Mouse (Mus musculus) thymus, adult 2 months (tissue): ENCODE measurements around the gene Hook2. TPM values are rescaled to one million over a fixed set of nuclear protein-coding genes. Genes with fewer than 3 reads are reported as not detected.
A peak's percentile ranks its signal among the peaks of the same experiment; 100 is the strongest.

Experiments
- DNase-seq: peaks from one replicate; pipeline ENCODE4 v3.0.0; 2021
- H3K27ac ChIP-seq: fragments of 200-500 bp; 2 replicates; pipeline ENCODE4 v1.5.1; 2012; ENCODE audit warnings: low read length, control low read depth; ENCODE audit not compliant: control insufficient read depth, insufficient read depth
- H3K27me3 ChIP-seq: fragments of 200-500 bp; 2 replicates; pipeline ENCODE4 v1.6.1; 2012; ENCODE audit warnings: mild to moderate bottlenecking, low read length, moderate library complexity, mixed read lengths; ENCODE audit not compliant: control insufficient read depth, insufficient read depth
- H3K36me3 ChIP-seq: fragments of 200-500 bp; 2 replicates; pipeline ENCODE4 v1.6.1; 2012; ENCODE audit warnings: mild to moderate bottlenecking, low read length, moderate library complexity; ENCODE audit not compliant: control insufficient read depth, insufficient read depth
- H3K4me1 ChIP-seq: fragments of 200-500 bp; replicated peaks from 2 replicates; pipeline ENCODE4 v1.6.1; 2012; ENCODE audit warnings: low read length; ENCODE audit not compliant: control insufficient read depth, insufficient read depth
- H3K4me3 ChIP-seq: fragments of 200-500 bp; 2 replicates; pipeline ENCODE4 v1.5.1; 2012; ENCODE audit warnings: mild to moderate bottlenecking, low read length, control low read depth, moderate library complexity; ENCODE audit not compliant: control insufficient read depth, insufficient read depth
- CTCF ChIP-seq: fragments of 200-500 bp; IDR thresholded peaks from 2 replicates; pipeline ENCODE4 v1.5.1; 2012; ENCODE audit warnings: mild to moderate bottlenecking, control low read depth, low read length, moderate library complexity, borderline replicate concordance; ENCODE audit not compliant: control insufficient read depth, poor library complexity, insufficient read depth; ENCODE audit errors: extremely low read depth
- POLR2A ChIP-seq: fragments of 200-500 bp; IDR thresholded peaks from 2 replicates; pipeline ENCODE4 v1.6.1; 2012; ENCODE audit warnings: mild to moderate bottlenecking, low read length, control low read depth, moderate library complexity; ENCODE audit not compliant: control insufficient read depth, poor library complexity, insufficient read depth; ENCODE audit errors: extremely low read depth
- WGBS: fragments of 180-500 bp; shearing (Covaris S2); methylation state at CpG from one replicate; pipeline ENCODE4 v1.1.7; 2018; 5-methylcytosine and 5-hydroxymethylcytosine counted together
- polyA plus RNA-seq: library from polyadenylated mRNA; depleted of rRNA; stranded (reverse); fragments of >200 nt; gene quantifications from 2 replicates; pipeline ENCODE4 v1.2.3, GENCODE M21; 2012; rRNA removed

The Hook2 gene
- polyA plus RNA-seq, result 7.2 and 7.4 TPM in 2 replicates

DNA sequence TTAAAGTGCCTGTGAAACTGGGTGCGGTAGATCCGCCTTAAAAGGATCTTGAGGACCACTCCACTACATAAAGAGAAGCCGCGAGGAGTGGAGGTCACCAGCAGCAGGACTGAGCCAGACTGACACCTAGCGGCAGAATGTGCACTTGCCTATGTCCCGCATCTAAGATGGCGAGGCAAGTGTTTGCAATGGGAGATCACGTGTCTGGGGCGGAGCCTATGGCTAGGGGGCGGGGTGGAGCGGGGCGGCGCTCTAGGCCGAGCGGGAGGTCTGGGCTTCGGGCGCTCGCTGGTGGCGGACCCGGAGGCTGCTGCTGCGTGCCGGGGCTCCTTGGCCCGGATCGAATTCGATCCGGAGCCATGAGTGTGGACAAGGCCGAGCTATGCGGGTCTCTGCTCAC lies at the start of gene Hook2:
TSS of gene Hook2 (plus strand) at position 255 of the 400 bp plus-strand sequence.
- WGBS, result under 1% methylated on average over 28 of the region's 28 CpGs
- Histone ChIP-seq H3K4me1 (peaks cover 14% of the 10 kb centered on the region), H3K27me3 (no peaks in the 10 kb centered on the region), H3K27ac (0 out of 2 replicates have a peak within 1 kb of the TSS, but pooled peaks have one; percentile 6), H3K4me3 (peak within 1 kb of the TSS; percentile 52), H3K36me3 (no peaks in the 10 kb centered on the region)
- TF ChIP-seq CTCF (peak; percentile 81), POLR2A (no peak; the same call in 1 of the 2 replicates)
- DNase-seq, result peak; percentile 96

DNA sequence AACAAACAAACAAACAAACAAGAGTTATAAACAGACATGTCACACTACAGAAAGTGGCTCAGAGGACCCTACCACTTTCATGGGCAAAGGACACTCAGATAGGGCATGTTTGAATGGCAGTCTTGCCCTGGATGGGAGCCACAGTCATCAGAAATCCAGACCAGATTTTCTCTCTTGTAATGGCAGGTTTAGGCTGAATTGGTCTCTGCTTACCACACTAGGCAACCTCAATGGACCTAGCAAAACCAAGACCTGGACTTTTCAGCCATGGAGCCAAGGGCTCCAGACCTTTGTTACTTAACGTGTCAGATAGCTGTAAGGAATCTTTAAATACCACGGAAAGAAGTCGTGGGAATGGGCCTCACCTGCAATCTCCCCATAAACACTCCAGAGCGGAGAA lies 46.7 kb upstream of the Hook2 start:
- H3K27me3 ChIP-seq, result peaks cover 30% of the 10 kb centered on the region
- WGBS, result 31% methylated on average over 4 of the region's 4 CpGs
- no peaks in the 10 kb centered on the region for H3K36me3 ChIP-seq
- no peak for TF ChIP-seq CTCF
- TF ChIP-seq POLR2A, result no peak
- no peak overlapping the region for H3K4me3 ChIP-seq
- no peak overlapping the region for H3K27ac ChIP-seq
- no peak for DNase-seq
- H3K4me1 ChIP-seq, result peaks cover 7% of the 10 kb centered on the region

DNA sequence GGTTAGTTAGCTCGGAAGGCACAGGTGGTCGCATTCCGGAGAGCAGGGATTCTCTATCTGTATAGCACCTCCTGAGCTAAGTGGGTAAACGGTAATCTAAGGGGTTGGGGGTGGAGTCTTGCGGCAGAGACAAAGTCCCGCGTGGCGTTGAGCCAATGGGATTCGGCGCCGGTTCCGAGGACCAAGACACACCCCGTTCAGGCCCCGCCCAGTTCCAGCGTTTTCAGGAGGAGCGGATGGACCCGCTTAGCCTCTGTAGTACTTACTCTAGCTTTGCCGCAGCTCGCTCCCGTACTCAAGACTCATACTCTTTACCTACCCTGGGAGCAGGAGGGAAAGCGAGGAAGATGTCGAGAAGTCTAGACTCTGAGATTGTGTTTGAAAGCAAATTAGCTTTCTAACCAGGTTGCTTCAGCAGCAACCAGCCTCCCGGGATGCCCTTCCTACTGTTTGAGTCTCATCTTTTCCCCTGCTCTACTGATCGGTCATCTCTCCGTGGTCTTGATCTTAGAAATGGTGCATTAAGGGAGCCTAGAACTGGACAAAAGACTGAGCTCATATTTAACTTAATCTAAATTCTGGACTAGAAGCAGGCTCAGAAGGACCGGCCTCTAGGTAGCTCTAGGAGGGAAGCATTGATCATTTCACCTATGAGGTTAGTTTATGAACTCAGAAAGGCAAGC lies 45.8 kb upstream of the Hook2 start:
- peaks cover 30% of the 10 kb centered on the region for H3K27me3 ChIP-seq
- no peak overlapping the region for H3K27ac ChIP-seq
- TF ChIP-seq POLR2A (no peak), CTCF (no peak)
- H3K4me3 ChIP-seq, result no peak overlapping the region
- 5% methylated on average over 26 of the region's 26 CpGs for WGBS
- DNase-seq, result peak; percentile 49
- H3K36me3 ChIP-seq, result no peaks in the 10 kb centered on the region
- H3K4me1 ChIP-seq, result peaks cover 7% of the 10 kb centered on the region

DNA sequence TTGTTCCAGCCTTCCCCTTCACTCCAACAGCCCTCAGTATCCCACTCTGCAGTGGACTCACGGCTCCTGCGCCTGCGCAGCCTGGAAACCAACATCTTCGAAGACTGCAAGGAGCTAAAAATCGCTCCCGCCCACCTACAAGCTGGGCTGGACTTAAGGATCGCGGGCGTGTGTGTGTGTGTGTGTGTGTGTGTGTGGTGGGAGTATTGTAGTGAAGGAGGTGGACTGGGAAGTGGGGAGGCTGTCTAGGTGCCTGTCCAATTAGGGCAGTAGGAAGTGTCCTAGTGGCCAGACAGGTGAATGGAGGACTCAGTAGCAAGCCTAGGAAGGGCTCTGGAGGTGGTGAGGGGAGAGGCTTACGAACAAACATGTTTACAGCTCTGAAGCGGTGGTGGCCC lies 45.2 kb upstream of the Hook2 start:
- Histone ChIP-seq H3K36me3 (no peaks in the 10 kb centered on the region), H3K27ac (no peak overlapping the region), H3K4me3 (no peak overlapping the region), H3K27me3 (peaks cover 30% of the 10 kb centered on the region), H3K4me1 (peaks cover 7% of the 10 kb centered on the region)
- DNase-seq, result no peak
- TF ChIP-seq POLR2A (no peak), CTCF (no peak)
- 21% methylated on average over 11 of the region's 11 CpGs for WGBS

DNA sequence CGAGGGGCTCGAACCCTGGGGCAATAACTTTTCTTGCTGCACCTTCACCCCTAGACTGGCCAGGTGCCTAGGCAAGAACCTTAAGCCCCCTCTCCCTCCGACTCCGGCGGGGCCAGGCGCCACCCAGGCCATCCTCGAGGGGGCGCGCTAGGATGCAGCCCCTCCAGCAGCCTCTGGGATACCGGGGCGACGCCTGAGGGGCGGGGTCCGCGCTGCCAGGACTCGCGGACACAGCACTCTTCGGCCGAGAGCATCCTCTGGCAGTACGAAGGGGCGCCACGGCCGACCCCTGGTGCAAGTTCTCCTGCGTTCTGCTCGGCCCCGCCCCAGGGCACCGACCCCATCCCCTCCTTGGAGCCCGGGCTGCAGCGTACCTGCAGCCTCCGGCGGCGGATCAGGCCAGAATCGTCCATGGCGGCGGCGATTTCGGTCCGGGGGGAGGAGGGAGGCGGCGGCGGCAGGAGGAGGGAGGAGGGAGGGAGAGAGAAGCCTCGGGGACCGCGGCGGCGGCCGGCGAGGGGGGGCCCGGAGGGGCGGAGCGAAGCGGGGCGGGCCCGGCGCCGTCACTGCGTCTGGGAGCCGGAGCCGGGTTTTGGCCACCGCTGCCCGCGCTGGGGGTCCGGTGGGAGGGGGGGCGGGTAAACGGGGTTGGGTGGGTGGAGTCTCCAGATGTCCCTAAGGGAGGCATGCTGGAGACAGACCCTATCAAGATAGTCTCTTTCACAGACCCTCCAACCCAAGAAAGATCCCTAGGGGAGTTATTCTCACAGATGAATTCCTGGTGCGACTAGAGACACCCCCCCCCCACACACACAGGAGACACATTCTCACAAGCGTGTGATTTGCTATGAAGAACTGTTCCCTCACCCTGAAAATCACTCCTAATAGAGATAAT lies 44.5 kb upstream of the Hook2 start:
- no peak overlapping the region for H3K27ac ChIP-seq
- no peak for DNase-seq
- H3K27me3 ChIP-seq, result peaks cover 30% of the 10 kb centered on the region
- 0 out of 2 replicates have a peak, but pooled peaks have one; percentile 18 for TF ChIP-seq CTCF
- no peak for TF ChIP-seq POLR2A
- H3K4me3 ChIP-seq, result no peak overlapping the region; the same call in 1 of the 2 replicates
- H3K4me1 ChIP-seq, result peaks cover 7% of the 10 kb centered on the region
- WGBS, result 2% methylated on average over 51 of the region's 67 CpGs
- H3K36me3 ChIP-seq, result no peaks in the 10 kb centered on the region

DNA sequence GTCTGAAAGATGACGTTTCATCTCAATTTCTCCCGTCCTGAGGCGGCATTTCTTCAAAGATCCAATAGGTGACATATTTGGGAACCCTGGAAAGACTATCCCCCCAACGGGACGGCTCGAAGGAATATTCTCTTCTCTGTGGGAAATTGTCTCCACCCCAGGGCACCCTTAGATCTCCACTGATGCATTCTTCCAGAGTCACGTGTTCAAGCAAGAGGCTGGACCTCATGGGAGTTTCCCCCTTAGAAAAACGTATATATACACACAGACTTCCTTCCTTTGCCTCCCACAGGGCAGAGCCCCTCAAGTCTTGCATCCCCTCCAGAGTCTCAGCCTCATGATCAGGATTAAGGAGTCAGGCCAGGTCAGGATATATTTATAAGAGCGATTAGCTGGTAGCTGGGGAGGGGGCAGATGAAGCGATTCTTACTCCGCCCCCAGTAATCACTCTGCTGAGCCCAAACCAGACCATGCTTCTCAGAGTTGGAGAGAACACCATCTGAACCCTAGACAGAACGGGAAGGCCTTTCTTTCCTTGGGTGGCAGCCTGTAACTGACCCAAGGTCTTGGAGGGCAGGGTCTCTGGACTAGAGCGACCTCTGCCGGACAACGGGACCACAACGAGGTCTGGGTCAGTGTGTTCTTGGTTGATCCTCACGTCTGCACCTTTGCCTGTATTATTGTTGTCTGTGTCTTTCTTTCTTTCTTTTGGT lies 43.7 kb upstream of the Hook2 start, which contains the start of gene Rtbdn:
TSS of gene Rtbdn (plus strand) at position 464 of the 713 bp plus-strand sequence.
- H3K4me3 ChIP-seq, result no peak within 1 kb of the TSS; the same call in 1 of the 2 replicates
- peaks cover 7% of the 10 kb centered on the region for H3K4me1 ChIP-seq
- H3K27me3 ChIP-seq, result peaks cover 30% of the 10 kb centered on the region
- DNase-seq, result no peak
- no peak for TF ChIP-seq POLR2A
- no peak for TF ChIP-seq CTCF
- WGBS, result 15% methylated on average over 17 of the region's 17 CpGs
- no peaks in the 10 kb centered on the region for H3K36me3 ChIP-seq
- H3K27ac ChIP-seq, result no peak within 1 kb of the TSS
